Mouse (Mus musculus) adipose tissue, adult 10 weeks (tissue): ENCODE data around the gene Ap1s2. TPM values are rescaled to one million over a fixed set of nuclear protein-coding genes. Genes with fewer than 3 reads are reported as not detected.

ENCODE experiments used
- polyA plus RNA-seq: library from polyadenylated mRNA; stranded (reverse); fragments of 350-450 nt; fragmentation: Illumina TruSeq; extraction: RNeasy Lipid Tissue Mini Kit (QIAGEN cat#74804); gene quantifications from one replicate; pipeline ENCODE4 v1.2.3, GENCODE M21; 2014; ENCODE audit warnings: low read depth, low replicate concordance

Gene Ap1s2
- 1,032 TPM for polyA plus RNA-seq

DNA sequence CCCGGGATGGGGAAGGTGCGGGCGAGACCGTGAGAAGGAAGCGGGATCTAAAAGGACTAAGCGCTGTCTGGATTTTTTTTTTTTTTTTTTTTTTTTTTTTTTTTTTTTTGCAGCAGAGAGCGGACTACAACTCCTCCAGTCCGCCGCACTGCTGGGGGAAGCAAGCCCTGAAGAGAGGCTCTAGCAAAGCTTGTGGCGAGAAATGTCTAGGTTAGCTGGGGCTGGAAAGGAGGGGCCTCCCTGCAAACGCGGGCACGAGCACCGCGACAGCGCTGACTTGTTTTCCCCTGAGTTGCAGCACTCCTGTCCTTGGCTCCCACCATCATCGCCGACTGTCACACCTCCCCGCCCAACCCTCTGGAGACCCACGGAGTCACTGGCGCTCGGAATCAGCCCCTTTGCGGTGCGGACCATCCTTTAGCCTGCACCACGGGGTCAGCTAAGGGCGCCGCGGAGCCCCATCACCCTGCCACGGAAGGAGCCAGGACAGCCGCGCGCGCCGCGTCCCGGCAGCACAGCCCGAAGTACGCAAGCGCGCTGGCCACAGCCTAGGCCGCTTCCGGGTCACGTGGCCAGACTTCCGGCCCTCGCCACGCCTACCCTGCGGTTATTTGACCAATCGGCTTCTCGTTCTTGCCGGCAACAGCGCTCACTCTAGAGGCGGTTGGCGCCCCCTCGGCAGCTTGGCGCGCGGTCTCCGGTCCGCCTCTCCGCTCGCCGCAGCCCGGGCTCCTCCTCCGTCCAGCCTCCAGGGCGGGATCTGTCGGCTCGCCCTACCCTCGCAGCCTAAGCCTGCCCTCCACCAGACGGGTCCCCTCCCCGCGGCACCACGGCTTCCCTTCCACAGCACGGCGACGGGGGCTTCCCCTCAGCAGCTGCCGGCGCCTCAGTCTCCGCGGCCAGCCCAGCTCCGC is at the start of gene Ap1s2:
Gene Ap1s2 (plus strand): TSS at position 681 of the 914 bp plus-strand sequence.

DNA sequence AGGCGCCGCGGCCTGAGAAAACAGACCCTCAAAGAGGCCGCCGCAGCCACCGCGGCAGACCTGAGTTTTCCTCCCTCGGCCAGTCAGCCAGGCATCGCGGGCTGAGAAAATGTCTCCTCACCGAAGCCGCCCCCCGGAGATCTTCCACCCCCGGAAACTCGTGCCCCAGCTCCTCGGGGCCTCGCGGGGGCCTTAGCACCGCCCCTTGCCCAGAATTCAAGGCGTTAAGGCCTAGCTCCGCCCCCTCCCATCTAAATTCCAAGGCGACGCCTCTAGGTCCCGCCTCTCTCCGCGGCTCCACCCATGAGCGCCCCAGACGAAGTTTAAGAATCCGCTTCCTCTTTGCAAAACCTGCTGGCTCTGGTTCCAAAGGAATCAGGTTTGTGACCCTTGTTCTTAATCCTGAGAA is 49.7 kb downstream of the Ap1s2 start, which contains the start of gene Zrsr2:
Gene Zrsr2 (minus strand): TSS at position 195 of the 409 bp plus-strand sequence.

Other genes with a start within 250 kb of the Ap1s2 start
- gene Rnf138rt1, start 147.7 kb upstream of the Ap1s2 start, polyA plus RNA-seq: 0.53 TPM
- gene Zrsr2, start 49.6 kb downstream of the Ap1s2 start, polyA plus RNA-seq: 22.4 TPM
- 98.1 TPM for gene Car5b, start 119.0 kb downstream of the Ap1s2 start, polyA plus RNA-seq
- gene Siah1b, start 167.5 kb downstream of the Ap1s2 start, polyA plus RNA-seq: 2.9 TPM
- 1.3 TPM for gene Cltrn, start 179.8 kb downstream of the Ap1s2 start, polyA plus RNA-seq
- 3.0 TPM for gene Ace2, start 230.3 kb downstream of the Ap1s2 start, polyA plus RNA-seq